Mouse (Mus musculus) stomach, embryonic 15.5 days (tissue): ENCODE results near the gene Cenpe. TPM values are rescaled to one million over a fixed set of nuclear protein-coding genes. Genes with fewer than 3 reads are reported as not detected.

Experiments
- ATAC-seq: fragments of 200-750 bp; cut with Nextera tagmentation; 2 replicates; pipeline ENCODE4 v1.8.0; 2017; ENCODE audit warnings: low read depth, moderate number of reproducible peaks, moderate TSS enrichment; ENCODE audit not compliant: insufficient read depth, low FRiP score
- H3K27ac ChIP-seq: fragments of 300-500 bp; sonication (generic); 2 replicates; pipeline ENCODE4 v1.5.1; 2015; ENCODE audit warnings: mild to moderate bottlenecking, inconsistent platforms
- H3K27me3 ChIP-seq: fragments of 300-500 bp; sonication (generic); replicated peaks from 2 replicates; pipeline ENCODE4 v1.6.1; 2015; ENCODE audit warnings: inconsistent platforms
- H3K36me3 ChIP-seq: fragments of 300-500 bp; sonication (generic); 2 replicates; pipeline ENCODE4 v1.6.1; 2015; ENCODE audit warnings: inconsistent platforms
- H3K4me1 ChIP-seq: fragments of 300-500 bp; sonication (generic); 2 replicates; pipeline ENCODE4 v1.6.1; 2015; ENCODE audit warnings: inconsistent platforms
- H3K4me2 ChIP-seq: fragments of 300-500 bp; sonication (generic); 2 replicates; pipeline ENCODE4 v1.6.1; 2015; ENCODE audit warnings: mild to moderate bottlenecking, inconsistent platforms
- H3K4me3 ChIP-seq: fragments of 300-500 bp; sonication (generic); replicated peaks from 2 replicates; pipeline ENCODE4 v1.5.1; 2015; ENCODE audit warnings: inconsistent platforms
- H3K9ac ChIP-seq: fragments of 300-500 bp; sonication (generic); 2 replicates; pipeline ENCODE4 v1.6.1; 2015; ENCODE audit warnings: inconsistent platforms
- H3K9me3 ChIP-seq: fragments of 300-500 bp; sonication (generic); 2 replicates; pipeline ENCODE4 v1.6.1; 2016; ENCODE audit warnings: inconsistent platforms
- WGBS: fragments of 180-500 bp; shearing (Covaris S2); methylation state at CpG from one replicate; pipeline ENCODE4 v1.1.7; 2015; 5-methylcytosine and 5-hydroxymethylcytosine counted together
- polyA plus RNA-seq: library from polyadenylated mRNA; unstranded; fragments of >200 nt; fragmentation: Nextera tagmentation; extraction: Ambion mirVana; gene quantifications from 2 replicates; pipeline ENCODE4 v1.2.1, GENCODE M21; 2015

The Cenpe gene
- polyA plus RNA-seq, 1 experiment from 2014 or later, result 24.2 TPM

DNA sequence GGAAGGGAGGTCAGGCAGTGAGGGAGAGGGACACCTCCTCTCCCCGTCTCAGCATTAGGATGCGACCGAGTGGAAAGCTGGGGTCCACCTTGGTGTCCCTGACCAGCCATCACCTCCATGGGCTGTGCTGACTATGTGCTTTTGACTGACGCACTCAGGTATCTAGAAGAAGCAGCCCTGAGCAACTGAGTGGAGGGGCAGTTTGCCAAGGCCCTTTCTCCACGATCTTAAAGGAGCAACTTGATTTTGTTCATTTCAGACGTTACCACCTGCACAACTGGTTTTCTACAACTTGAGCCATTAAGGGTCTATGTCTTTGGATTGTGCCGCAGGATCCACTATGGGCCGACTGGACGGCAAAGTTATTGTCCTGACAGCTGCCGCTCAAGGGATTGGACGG is 72.9 kb downstream of the Cenpe start:
- Histone ChIP-seq H3K27ac (no peak overlapping the region), H3K4me3 (no peak overlapping the region), H3K9me3 (no peaks in the 10 kb centered on the region), H3K36me3 (no peaks in the 10 kb centered on the region), H3K4me1 (no peaks in the 10 kb centered on the region), H3K9ac (no peak overlapping the region), H3K4me2 (no peak overlapping the region), H3K27me3 (no peaks in the 10 kb centered on the region)
- ATAC-seq, result no peak
- 81% methylated on average over 11 of the region's 11 CpGs for WGBS

DNA sequence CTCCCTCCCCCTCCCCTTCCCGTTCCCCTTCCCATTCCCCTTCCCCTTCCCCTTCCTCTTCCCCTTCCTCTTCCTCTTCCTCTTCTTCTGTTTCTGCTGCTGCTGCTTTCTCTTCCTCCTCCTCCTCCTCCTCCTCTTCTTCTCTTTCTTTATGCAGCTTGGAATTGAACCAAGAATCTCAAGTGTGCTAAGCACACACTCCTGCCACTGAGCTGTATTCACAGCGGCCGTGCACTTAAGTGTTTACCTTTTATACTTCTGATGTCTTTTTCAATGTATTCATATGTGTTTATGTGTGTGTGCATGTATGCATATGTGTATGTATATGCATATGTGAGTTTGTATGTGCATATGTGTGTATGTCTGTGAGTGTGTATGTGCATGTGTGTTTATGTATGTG is 73.5 kb downstream of the Cenpe start:
- ATAC-seq, result no peak

DNA sequence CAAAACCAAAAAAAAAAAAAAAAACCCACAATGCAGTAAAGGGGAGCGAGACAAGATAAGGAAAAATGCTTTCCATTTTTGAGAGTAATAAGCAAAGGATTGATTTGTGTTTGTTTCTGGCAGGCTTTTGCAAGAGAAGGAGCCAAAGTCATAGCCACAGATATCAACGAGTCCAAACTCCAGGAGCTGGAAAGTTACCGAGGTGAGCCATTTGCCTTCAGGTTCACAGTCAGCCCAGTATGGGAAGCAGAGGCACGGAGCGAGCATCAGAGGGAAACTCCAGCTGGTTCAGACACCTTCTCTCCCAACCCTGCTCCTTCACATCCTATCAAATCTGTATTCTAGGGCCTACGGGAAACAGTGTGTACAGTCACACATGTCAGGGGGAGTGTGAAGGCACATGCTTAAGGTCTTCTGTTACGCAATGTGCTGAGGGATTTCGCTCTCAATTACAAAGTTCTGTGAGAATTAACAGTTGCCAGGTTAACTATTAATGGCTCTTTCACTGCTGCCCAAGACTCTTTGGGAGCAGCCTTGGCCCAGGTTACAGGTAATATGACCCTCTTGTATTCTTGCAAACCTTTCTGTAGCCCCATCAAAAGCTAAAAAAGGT is 75.9 kb downstream of the Cenpe start:
- Histone ChIP-seq H3K9me3 (no peaks in the 10 kb centered on the region), H3K9ac (no peak overlapping the region), H3K4me2 (no peak overlapping the region), H3K36me3 (no peaks in the 10 kb centered on the region), H3K27me3 (no peaks in the 10 kb centered on the region), H3K27ac (no peak overlapping the region; the same call in 1 of the 2 replicates), H3K4me1 (no peaks in the 10 kb centered on the region), H3K4me3 (no peak overlapping the region)
- WGBS, result 75% methylated on average over 8 of the region's 8 CpGs
- peak; percentile 73; the same call in 1 of the 2 replicates for ATAC-seq

More for the DNA sequence above, 73.5 kb downstream of the Cenpe start:
- no peak overlapping the region for H3K27ac ChIP-seq
- H3K27me3 ChIP-seq, result no peaks in the 10 kb centered on the region
- H3K4me2 ChIP-seq, result no peak overlapping the region
- H3K9me3 ChIP-seq, result no peaks in the 10 kb centered on the region
- no peaks in the 10 kb centered on the region for H3K36me3 ChIP-seq
- WGBS, result 68% methylated on average over 3 of the region's 3 CpGs
- no peaks in the 10 kb centered on the region for H3K4me1 ChIP-seq
- H3K4me3 ChIP-seq, result no peak overlapping the region
- no peak overlapping the region for H3K9ac ChIP-seq

DNA sequence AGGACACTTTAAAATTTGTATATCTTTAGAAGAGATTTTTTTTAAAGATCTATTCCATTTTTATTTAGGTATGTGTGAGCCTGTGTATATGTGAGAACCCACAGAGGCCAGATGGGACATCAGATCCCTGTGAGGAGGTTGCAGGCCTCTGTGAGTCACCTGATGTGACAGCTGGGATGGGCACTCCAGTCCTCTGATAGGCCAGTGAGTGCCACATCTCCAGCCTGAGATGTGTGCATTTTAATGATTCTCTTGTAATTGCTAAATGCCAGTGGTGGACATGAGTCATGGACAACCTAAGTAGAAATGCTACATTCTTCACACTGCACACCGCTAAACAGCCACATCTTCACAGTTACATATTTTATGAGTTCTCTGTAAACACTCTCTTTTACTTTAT is 76.8 kb downstream of the Cenpe start:
- H3K4me1 ChIP-seq, result no peaks in the 10 kb centered on the region
- no peak for ATAC-seq
- H3K27ac ChIP-seq, result no peak overlapping the region

DNA sequence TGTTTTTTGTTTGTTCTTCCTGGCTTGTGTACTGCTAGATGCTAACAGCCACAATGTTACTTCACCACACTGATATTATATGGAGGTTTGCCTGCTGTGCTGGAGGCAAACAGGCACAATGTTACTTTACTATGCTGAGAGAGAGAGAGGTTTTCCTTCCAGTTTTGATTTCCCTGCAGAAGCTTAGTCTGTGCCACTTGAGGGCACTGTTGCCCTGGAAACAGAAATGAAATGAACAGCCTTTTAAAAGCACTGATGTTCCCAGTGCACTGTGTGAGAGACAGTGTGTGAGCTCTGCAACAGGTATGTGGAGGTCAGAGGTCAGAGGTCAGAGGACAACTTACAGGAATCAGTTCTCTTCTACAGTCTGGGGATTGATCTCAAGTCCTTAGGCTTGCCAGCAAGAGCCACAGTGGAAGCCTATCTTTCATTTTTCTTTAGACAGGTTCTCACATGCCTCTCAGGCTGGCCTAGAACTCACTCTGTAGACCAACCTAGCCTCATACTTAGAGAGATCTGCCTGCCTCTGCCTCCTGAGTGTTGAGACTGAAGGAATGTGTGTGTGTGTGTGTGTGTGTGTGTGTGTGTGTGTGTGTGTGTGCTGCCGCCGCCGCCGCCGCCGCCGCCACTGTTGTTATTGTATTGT is 78.0 kb downstream of the Cenpe start:
- Histone ChIP-seq H3K4me3 (no peak overlapping the region), H3K4me2 (no peak overlapping the region), H3K9ac (no peak overlapping the region), H3K4me1 (no peaks in the 10 kb centered on the region), H3K27me3 (no peaks in the 10 kb centered on the region), H3K9me3 (no peaks in the 10 kb centered on the region), H3K36me3 (no peaks in the 10 kb centered on the region), H3K27ac (no peak overlapping the region)
- ATAC-seq, result peak; percentile 66
- 100% methylated on average over 6 of the region's 7 CpGs for WGBS

More for the DNA sequence above, 76.8 kb downstream of the Cenpe start:
- no peaks in the 10 kb centered on the region for H3K9me3 ChIP-seq
- 91% methylated on average over 1 of the region's 1 CpGs for WGBS
- no peak overlapping the region for H3K4me3 ChIP-seq
- no peaks in the 10 kb centered on the region for H3K36me3 ChIP-seq
- no peak overlapping the region for H3K9ac ChIP-seq
- no peaks in the 10 kb centered on the region for H3K27me3 ChIP-seq
- H3K4me2 ChIP-seq, result no peak overlapping the region

DNA sequence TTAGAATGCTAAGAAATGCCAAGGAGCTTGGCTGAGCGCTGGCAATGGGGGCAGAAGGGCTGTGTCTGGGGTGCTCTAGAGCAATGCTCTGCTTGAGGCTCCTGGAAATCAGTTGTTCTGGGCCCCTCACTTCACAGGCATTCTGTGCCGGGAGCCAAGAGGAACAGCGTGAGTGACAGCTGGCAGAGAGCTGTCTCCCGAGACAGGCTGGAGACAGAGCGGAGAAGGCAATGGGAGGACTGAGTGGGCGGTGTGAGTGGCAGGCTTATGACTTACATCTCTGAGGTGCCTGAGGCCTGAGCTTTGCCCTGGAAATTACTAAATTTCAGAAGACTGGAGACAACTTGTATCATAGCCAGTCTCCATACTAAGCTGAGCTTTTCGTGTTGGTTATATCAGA is 81.4 kb downstream of the Cenpe start:
- H3K4me3 ChIP-seq, result no peak overlapping the region
- H3K27me3 ChIP-seq, result no peaks in the 10 kb centered on the region
- no peak overlapping the region for H3K9ac ChIP-seq
- no peak overlapping the region for H3K27ac ChIP-seq
- ATAC-seq, result no peak
- 63% methylated on average over 7 of the region's 7 CpGs for WGBS
- H3K9me3 ChIP-seq, result no peaks in the 10 kb centered on the region
- no peak overlapping the region for H3K4me2 ChIP-seq
- H3K36me3 ChIP-seq, result no peaks in the 10 kb centered on the region
- H3K4me1 ChIP-seq, result no peaks in the 10 kb centered on the region

DNA sequence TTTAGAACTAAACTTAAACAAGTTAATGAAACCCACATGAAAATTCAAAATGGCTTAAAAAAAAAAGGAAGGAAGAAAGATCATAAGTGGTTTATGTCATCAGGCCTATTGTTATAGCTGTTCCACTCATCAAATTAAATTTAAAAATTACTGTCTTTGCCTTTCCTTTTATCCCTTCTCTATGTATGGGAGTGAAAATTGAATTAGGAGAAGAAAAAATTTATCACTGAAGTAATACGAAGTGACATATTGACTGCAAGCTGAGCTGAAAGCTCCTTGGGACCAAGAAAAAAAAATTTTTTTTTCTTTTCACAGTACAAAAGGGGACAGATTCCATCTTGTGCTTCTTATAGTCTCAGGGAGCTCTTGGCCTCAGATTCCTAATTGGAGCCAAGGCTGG is 83.2 kb downstream of the Cenpe start:
- 89% methylated on average over 1 of the region's 1 CpGs for WGBS
- no peaks in the 10 kb centered on the region for H3K36me3 ChIP-seq
- ATAC-seq, result no peak
- H3K27ac ChIP-seq, result no peak overlapping the region
- no peak overlapping the region for H3K9ac ChIP-seq
- H3K4me1 ChIP-seq, result no peaks in the 10 kb centered on the region
- no peak overlapping the region for H3K4me3 ChIP-seq
- H3K4me2 ChIP-seq, result no peak overlapping the region
- no peaks in the 10 kb centered on the region for H3K9me3 ChIP-seq
- no peaks in the 10 kb centered on the region for H3K27me3 ChIP-seq

DNA sequence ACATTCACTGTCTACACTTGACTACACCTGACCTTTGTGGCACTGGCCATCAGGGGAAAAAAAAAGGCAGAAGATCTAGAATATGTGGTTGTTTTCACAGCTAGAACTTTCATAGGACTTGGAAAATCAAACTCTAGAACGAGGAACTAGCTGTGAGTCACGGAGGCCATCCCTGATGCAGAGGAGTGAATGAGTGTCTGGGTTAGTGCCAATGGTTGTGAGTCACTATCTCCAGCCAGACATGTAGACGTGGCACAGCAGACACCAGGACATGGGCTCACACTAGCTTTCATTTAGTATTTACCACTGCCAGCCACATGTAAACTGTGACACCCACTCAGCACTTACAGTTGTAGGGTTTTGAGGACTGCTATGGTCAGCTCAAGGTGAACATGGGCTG is 86.2 kb downstream of the Cenpe start:
- H3K4me3 ChIP-seq, result no peak overlapping the region
- no peak overlapping the region for H3K27ac ChIP-seq
- no peaks in the 10 kb centered on the region for H3K9me3 ChIP-seq
- no peaks in the 10 kb centered on the region for H3K27me3 ChIP-seq
- no peak for ATAC-seq
- H3K4me2 ChIP-seq, result no peak overlapping the region
- 78% methylated on average over 3 of the region's 3 CpGs for WGBS
- no peak overlapping the region for H3K9ac ChIP-seq
- no peaks in the 10 kb centered on the region for H3K36me3 ChIP-seq
- no peaks in the 10 kb centered on the region for H3K4me1 ChIP-seq

DNA sequence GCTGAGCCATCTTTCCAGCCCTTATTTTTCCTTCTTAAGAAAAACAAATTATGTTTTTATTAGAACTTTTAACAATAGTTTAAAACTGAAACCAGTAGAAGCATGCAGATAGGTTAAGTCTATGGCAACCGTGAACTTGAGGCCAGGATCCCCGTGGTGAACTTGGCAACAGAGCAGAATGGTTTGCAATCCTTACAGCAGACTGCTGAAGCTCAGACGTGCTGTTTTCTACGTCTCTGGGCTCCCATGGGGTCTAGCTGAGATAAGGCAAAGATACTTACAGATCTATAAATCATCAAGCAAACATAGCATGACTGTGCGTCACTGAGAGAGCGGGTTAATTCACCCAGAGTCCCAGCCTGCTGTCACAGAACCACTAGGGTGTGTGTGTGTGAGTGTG is 87.7 kb downstream of the Cenpe start:
- H3K27ac ChIP-seq, result no peak overlapping the region
- H3K4me3 ChIP-seq, result no peak overlapping the region
- H3K9ac ChIP-seq, result no peak overlapping the region
- H3K4me2 ChIP-seq, result no peak overlapping the region
- no peaks in the 10 kb centered on the region for H3K36me3 ChIP-seq
- no peaks in the 10 kb centered on the region for H3K9me3 ChIP-seq
- 60% methylated on average over 6 of the region's 6 CpGs for WGBS
- ATAC-seq, result no peak
- H3K4me1 ChIP-seq, result 0 out of 2 replicates have a peak, but pooled peaks cover 3% of the 10 kb centered on the region
- H3K27me3 ChIP-seq, result no peaks in the 10 kb centered on the region

DNA sequence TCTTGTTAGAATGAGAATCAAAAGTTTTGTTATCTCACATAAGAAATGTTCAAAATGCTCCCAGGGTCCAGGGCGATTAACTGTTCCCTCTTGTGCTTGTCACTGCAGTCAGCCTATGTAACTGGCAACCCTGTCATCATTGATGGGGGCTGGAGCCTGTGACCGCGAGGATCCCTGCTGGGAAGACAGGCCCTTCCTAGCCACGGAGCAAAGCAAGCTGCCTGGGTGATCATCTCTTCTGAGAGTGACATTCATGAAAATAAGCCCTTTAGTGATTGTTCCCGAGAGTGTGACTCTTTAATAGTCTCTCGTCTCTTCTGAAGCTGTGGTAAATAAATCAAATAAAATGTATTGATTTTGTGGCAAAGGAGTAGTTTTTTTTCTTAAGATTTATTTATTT is 91.7 kb downstream of the Cenpe start:
- H3K9ac ChIP-seq, result no peak overlapping the region
- no peaks in the 10 kb centered on the region for H3K27me3 ChIP-seq
- no peak overlapping the region for H3K4me3 ChIP-seq
- ATAC-seq, result no peak
- H3K36me3 ChIP-seq, result no peaks in the 10 kb centered on the region
- no peak overlapping the region for H3K4me2 ChIP-seq
- H3K27ac ChIP-seq, result no peak overlapping the region
- H3K9me3 ChIP-seq, result no peaks in the 10 kb centered on the region
- WGBS, result 45% methylated on average over 6 of the region's 6 CpGs
- H3K4me1 ChIP-seq, result 0 out of 2 replicates have a peak, but pooled peaks cover 3% of the 10 kb centered on the region

DNA sequence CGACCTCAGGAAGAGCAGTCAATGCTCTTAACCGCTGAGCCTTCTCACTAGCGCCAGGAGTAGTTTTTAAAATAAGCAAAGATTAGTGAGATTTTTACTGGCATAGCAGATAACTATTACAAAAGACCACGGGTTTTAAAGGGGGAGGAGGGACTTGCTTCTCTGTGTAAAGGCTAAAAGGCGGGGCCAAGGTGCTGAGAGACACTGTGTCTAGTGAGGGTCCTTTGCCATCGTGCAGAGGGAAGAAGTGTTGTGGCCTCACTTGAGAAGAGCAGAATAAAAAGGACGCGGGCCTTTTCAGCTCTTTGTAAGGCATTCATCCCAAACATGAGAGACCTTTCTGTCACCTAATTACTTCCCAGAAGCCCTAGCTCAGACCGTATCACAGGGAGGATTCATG is 92.2 kb downstream of the Cenpe start:
- WGBS, result 29% methylated on average over 9 of the region's 9 CpGs
- Histone ChIP-seq H3K9me3 (no peaks in the 10 kb centered on the region), H3K36me3 (no peaks in the 10 kb centered on the region), H3K4me2 (no peak overlapping the region), H3K27me3 (no peaks in the 10 kb centered on the region), H3K4me3 (no peak overlapping the region), H3K27ac (no peak overlapping the region), H3K9ac (no peak overlapping the region), H3K4me1 (0 out of 2 replicates have a peak, but pooled peaks cover 3% of the 10 kb centered on the region)
- no peak for ATAC-seq

DNA sequence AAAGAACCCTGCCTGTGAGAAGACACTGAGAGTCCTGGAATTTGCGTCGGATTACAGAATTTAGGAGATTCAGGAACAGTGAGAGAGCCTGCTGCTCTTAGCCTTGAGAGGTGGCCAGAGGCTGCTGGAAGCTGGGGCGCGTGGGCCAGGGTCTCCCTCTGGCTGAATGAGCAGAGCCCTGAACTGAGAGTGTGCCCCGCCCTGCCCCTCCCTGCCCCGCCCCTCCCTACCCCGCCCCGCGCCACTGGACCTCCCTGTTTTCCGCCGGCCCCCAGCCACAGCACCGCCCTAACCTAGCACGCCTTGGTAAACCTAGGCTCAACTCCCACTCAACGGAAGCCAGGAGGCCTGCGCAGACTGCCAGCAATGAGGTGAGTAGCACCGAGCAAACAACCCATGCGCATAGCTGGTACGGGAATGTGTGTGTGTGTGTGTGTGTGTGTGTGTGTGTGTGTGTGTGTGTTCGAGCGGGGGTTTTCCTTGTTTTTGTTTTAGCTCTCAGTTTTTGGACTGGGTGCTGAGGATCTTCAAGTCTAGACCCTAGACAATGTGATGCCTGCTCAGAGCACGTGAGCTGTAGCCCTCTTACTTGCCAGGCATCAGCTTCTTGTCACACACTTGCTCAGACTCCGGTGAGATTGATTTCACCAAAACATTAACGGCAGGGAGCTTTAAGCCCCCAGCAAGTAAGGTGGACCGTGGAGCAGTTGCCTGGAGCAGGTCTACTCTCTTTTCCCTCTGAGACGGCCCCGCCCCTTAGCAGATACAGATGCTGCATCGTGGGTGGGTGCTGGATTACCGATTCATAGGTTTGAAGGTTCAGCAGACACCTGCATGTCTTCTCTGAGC is 95.3 kb downstream of the Cenpe start, which contains the start of gene Slc9b2:
Gene Slc9b2, plus strand, starts transcription at position 290 of the 849 bp plus-strand sequence.
- no peak within 1 kb of the TSS for H3K9ac ChIP-seq
- ATAC-seq, result peak; percentile 94

More for the DNA sequence above, 95.3 kb downstream of the Cenpe start, which contains the start of gene Slc9b2:
- Histone ChIP-seq H3K36me3 (no peaks in the 10 kb centered on the region), H3K9me3 (no peaks in the 10 kb centered on the region), H3K4me1 (0 out of 2 replicates have a peak, but pooled peaks cover 3% of the 10 kb centered on the region), H3K27ac (no peak within 1 kb of the TSS), H3K4me2 (peak within 1 kb of the TSS; percentile 68), H3K27me3 (no peaks in the 10 kb centered on the region), H3K4me3 (peak within 1 kb of the TSS; percentile 37)
- WGBS, result 8% methylated on average over 28 of the region's 28 CpGs
